Mouse (Mus musculus) spleen, adult 12 weeks (tissue): ENCODE data around the gene Chsy1.

ENCODE experiments used
- DNase-seq: peaks from one replicate; pipeline ENCODE4 v3.0.0; 2022; ENCODE audit warnings: low spot score

The Chsy1 gene

GRCm38 (mm10) chr7:66109855-66110635 lies 730 bp downstream of the Chsy1 start:
- DNase-seq = peak; percentile 41

DNA sequence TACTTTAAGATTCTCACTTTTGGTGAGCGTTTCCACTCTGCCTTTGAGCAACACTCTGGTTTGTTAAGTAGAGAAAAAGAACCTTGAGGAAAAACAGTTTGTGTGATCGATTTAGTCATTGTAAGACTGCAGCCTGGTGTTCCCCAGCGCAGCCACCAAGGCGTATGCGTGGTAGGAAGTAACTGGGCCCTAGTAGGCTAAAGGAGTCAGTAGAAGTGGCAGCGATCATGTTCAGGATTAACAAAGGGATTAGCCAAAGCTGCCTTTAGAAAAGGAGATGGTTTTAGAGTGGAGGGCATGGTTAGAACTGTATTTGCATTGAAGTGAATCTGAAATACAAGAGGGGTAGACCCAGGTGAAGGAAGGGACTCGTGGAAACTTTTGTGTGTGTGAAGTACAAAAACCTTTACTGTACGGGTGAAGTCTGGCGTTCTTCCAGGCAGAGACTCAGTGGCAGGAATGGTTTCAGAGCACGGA lies 1.4 kb downstream of the Chsy1 start:
- DNase-seq = no peak

- no peak for DNase-seq
Measured at GRCm38 (mm10) chr7:66111211-66111610, 1.9 kb downstream of the Chsy1 start.

GRCm38 (mm10) chr7:66113561-66113960 lies 4.2 kb downstream of the Chsy1 start:
- no peak for DNase-seq

DNA sequence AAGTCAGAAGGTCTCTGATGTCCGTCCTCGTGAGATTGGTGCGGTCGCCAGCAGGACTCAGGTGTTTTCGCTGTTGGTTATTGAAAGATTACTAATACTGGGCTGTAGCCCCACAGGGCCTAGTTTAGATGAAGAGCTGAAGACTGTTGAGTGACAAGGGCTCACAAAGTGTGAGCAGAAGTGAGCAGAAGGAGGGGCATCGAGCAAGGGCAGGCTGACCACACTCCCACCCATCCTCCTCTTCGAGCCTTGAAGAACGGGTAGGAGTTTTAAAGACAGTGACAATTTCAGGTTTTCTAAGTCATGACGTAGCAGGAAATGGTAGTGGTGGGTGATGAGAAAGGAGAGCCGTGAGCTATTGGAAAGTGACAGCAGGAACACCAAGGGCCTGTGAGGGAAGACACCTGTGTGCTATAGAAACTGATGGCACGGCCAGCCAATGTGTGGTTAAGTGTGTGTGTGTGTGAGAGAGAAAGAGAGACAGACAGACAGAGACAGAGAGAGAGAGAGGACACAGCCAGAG lies 6.6 kb downstream of the Chsy1 start:
- no peak for DNase-seq

DNA sequence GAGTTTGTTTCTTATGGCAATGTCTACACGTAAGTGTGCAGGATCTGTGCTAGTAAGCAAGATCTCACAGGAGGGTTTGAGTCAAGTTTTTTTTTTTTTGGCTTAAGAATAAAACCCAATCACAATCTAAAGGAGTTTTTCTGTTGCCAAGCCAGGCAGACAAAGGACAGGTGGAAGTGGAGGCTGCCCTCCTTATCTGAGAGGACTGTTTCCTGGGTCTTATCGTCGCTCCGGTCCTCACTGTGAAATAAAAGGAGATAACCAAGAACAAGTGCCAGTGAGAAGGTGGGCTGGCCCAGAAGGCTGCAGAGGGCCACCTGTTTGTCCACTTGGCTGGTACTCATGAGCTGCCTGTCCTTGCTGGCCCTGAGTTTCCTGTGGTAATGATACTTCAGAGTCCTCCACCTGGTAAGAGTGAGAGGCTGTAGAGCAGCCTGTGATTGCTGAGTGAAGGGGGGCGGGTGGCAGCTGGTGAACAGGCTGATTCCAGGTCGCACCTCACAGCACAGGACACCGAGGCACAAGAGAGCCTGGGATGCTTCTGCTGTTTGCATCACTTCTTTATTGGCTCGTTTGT lies 7.7 kb downstream of the Chsy1 start:
- DNase-seq = no peak

DNA sequence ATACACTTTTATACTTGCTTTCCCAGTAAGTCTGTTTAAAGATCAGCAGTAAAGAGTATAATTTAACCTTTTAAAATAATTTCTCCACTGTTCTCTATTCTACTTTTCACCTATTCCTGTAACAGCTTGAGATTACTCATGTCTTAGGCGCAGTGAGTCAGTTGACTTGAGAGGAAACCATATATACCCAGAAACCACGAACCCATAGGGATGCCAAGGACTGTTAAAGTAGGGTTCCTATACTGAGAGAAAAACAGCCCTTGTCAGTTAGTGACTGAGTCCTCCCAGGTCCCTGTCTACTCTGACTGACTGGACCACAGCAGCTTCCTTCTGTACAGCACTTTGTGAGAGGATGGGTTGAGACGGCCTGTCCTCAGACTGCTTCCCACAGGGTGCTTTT lies 8.7 kb downstream of the Chsy1 start:
- DNase-seq = no peak

- DNase-seq = no peak
Measured at GRCm38 (mm10) chr7:66118796-66119195, 9.5 kb downstream of the Chsy1 start.

GRCm38 (mm10) chr7:66120139-66120538 lies 10.8 kb downstream of the Chsy1 start:
- DNase-seq = no peak

- no peak for DNase-seq
Measured at GRCm38 (mm10) chr7:66120702-66121396, 11.5 kb downstream of the Chsy1 start.

DNA sequence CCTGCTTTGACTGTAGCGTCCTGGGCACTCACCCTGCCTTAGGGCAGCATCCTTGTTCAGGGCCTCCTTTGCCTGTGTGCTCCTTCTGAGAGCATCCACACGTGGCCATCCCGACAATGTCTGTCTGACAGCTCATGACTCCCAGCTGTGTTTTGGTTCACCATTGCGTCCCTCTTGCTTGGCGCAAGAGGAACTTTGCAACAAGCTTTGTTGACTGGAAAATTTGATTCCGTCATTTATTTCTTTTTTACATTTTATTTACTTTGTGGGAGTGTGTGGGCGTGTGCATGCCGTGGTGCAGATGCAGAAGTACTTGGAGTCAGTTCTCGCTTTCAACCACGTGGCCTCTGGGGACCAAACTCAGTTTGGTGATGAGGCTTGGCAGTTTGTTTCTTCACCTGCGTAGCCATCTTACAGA lies 15.2 kb downstream of the Chsy1 start:
- no peak for DNase-seq

DNA sequence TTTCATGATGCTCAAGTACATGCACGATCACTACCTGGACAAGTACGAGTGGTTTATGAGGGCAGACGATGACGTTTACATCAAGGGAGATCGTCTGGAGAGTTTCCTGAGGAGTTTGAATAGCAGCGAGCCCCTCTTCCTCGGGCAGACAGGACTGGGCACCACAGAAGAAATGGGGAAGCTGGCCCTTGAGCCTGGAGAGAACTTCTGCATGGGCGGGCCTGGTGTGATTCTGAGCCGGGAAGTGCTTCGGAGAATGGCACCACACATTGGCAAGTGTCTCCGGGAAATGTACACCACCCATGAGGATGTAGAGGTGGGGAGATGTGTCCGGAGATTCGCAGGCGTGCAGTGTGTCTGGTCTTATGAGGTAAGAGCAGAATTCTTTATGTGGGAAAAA lies 16.1 kb downstream of the Chsy1 start:
- DNase-seq = no peak

DNA sequence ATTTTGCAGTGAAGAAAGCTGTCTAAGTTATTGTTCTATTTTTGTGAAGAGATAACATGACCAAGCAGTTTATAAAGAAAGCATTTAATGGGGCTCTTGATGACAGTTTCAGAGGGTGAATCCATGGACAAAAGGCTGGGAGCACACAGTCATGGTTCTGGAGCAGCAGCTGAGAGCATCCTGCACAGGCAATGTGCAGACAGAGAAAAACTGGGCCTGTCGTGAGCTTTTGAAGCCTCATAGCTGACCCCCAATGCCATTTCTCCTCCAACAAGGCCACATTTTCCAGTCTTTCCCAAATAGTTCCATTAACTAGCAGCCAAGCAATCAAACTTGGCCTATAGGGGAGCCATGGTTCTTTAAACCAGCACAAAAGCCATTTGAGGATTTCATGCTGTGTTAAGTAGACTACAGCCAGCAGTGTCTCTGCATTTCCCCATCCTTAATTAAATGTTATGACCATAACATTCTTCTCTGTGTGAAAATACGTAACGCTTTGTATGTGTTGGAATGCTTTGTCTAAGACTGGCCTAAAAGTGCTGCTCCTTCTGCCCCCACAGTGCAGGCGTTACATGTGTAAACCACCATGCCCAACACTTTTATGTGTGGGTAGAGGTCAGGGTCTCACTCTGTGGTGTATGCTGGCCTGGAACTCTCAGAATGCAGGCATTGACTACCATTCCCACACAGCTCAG lies 18.8 kb downstream of the Chsy1 start:
- no peak for DNase-seq

- DNase-seq = no peak
Measured at GRCm38 (mm10) chr7:66128857-66129256, 19.5 kb downstream of the Chsy1 start.

DNA sequence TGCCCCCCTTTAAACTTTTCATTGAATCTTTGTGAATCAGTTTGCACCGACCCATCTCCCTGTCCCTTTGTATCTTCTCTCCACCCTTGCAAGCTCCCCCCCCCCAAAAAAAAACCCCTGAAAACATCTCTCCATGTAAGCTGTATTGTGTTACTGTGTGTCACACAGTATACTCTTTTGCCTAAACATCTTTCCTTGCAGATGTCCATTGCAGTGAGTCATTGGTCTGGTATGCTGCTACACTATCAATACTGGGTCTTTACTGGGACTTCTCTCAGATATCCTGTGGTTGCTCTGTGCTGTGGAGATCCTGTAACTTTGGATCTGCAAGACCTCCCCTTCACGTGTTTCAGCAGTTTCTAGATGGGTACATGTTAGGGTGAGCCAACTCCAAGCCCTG lies 21.0 kb downstream of the Chsy1 start:
- no peak for DNase-seq

GRCm38 (mm10) chr7:66131776-66132421 lies 22.6 kb downstream of the Chsy1 start:
- no peak for DNase-seq

- no peak for DNase-seq
Measured at GRCm38 (mm10) chr7:66134154-66134553, 24.8 kb downstream of the Chsy1 start.

DNA sequence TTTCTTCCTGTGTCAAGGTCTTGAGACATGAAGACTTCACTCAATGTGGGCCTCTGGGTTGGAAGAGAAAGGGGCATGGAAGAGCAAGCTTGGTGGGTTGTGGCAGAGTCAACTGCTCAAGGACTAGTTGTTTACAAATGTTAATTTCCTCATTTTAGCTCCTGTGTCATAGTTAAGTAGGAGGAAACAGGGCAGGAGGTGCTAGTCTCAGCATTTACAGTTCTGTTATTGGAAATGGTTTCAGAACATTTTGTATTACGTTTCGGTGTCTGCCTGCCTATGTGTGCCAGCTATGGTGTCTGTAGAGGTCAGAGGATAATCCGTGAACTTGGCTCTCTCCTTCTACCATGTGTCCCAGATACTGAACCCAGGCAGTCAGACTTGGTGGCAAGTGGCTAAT lies 26.3 kb downstream of the Chsy1 start:
- DNase-seq = no peak

DNA sequence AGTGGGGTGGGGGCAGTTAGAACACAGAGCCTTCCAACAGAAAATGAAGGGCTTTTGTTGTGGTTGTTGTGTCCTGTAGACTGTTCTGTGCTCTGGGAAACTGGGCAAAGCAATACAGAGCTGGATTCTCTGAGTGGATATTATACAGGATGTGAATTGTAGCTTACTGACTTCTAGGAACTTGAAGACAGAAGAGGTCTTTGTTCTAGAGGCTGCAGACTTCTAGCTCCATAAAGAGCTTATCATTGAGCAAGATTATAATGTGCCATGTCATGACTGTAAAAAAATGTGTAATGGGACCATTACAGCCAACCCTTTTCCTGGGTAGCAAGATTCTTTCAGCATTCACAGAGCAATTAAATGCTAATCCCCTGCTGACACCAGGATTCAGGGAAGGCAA lies 26.9 kb downstream of the Chsy1 start:
- no peak for DNase-seq

- no peak for DNase-seq
Measured at GRCm38 (mm10) chr7:66137309-66137708, 28.0 kb downstream of the Chsy1 start.

DNA sequence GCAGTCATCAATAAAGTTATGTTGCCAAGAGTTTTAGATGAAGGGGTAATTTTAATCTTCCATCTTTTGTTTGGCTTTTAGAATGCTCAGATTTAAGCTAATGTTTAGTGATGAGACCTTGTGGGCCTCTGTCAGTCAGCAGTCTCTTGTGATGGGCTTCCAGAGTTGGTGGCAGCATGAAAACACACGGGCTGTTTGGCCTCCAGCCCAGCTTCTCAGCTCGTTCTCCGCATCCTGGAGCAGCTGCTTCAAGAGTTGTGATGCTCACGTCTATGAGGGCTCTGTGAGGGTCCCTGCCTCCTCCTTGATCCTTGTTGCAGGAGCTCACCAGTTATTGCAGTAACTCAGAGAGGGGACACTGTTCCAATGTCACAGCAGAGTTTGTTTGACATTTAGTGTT lies 29.0 kb downstream of the Chsy1 start:
- DNase-seq = no peak

DNA sequence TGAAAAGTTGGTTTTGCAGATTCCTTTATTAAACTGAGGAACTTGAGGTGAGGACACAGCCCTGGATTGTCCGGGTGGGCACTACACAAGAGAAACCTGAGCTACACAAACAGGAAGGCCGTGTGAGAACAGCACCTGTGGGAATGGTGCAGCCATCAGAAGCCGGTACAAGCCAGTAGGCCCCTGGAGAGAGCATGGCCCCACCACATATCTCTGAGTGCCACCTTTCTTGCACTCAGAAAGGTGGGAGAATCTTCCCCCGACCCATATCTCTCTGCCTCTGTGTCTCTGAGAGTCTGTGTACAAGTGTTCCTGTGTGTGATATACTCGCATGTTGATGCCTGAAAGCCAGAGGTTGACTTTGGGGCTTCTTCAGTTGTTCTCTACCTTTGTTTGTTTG lies 29.6 kb downstream of the Chsy1 start:
- no peak for DNase-seq
